Mouse (Mus musculus): ENCODE measurements around the gene Brsk1.

- TF ChIP-seq CTCF (IDR thresholded peaks at IDR 0.05; ENCODE audit: low read depth, low read length) (no peak), POLR2AphosphoS5 (IDR thresholded peaks at IDR 0.05; ENCODE audit: insufficient replicate concordance, low read depth, low read length) (no peak), TAL1 (conservative IDR thresholded peaks at IDR 0.05; ENCODE audit: low read depth, low read length) (no peak), GATA1 (IDR thresholded peaks at IDR 0.05; ENCODE audit: borderline replicate concordance, low read length) (no peak)
Observed at GRCm38 (mm10) chr7:4646806-4647205, 43.6 kb upstream of the Brsk1 start.

Data from G1E (cell line).